Mouse (Mus musculus) hematopoietic stem cell, adult 5-6 weeks (primary cell): ENCODE results near the gene Brsk1. TPM values are rescaled to one million over a fixed set of nuclear protein-coding genes. Genes with fewer than 3 reads are reported as not detected.
A peak's percentile ranks its signal among the peaks of the same experiment; 100 is the strongest.

Experiments
- ATAC-seq, 2 experiments: fragments of 125-278 bp in 1 of 2; replicated peaks in 1 of 2; 2 replicates each; pipeline ENCODE4 v1.8.0; 2016 to 2017; ENCODE audit warnings: inconsistent platforms in 2 of 2, mild to moderate bottlenecking in 2 of 2, moderate number of reproducible peaks in 2 of 2, low read depth in 1 of 2, moderate TSS enrichment in 1 of 2; ENCODE audit not compliant: low FRiP score in 2 of 2, poor library complexity in 2 of 2, severe bottlenecking in 2 of 2, insufficient read depth in 1 of 2, low TSS enrichment in 1 of 2
- total RNA-seq: library from RNA; stranded (forward); fragments of 172-1452, 232-1000 nt; gene quantifications from 2 replicates; pipeline ENCODE4 v1.2.3, GENCODE M21; 2017

Gene Brsk1
- total RNA-seq, 1 experiment from 2014 or later: 0.20 TPM

- ATAC-seq: no peak; a peak in 1 of 4 replicates
Observed at GRCm38 (mm10) chr7:4712594-4712993, 22.2 kb downstream of the Brsk1 start.

- ATAC-seq: no peak
Observed at GRCm38 (mm10) chr7:4716955-4717354, 26.6 kb downstream of the Brsk1 start.

GRCm38 (mm10) chr7:4719276-4719675, 28.9 kb downstream of the Brsk1 start:
- ATAC-seq: no peak

- ATAC-seq: peak in 1 of 2 experiments; percentile 39; a peak in 2 of 4 replicates
Observed at GRCm38 (mm10) chr7:4723508-4723907, 33.1 kb downstream of the Brsk1 start.

DNA sequence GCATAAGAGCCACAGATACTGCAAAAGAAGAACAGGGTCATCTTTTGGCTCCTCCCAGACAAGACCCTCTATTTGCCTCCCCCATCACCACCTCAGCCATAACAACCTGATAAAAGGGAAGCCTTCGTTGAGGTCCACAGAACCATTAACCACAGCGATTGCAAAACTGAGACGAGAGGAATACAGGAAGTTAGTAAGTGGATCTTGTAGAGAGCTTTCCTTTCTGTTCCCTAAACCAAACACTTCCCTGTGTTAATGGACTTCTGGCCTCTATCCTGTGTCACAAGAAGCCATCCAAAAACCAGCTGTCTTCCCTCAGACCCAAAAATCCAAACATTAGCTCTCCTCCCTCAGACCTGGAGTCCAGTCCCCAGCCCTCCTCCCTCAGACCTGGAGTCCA, 34.0 kb downstream of the Brsk1 start:
- ATAC-seq: peak; percentile 61; a peak in 2 of 4 replicates

- peak; percentile 59 to 65 for ATAC-seq
Observed at GRCm38 (mm10) chr7:4725169-4725568, 34.8 kb downstream of the Brsk1 start, which contains the start of gene Tmem150b. Tmem150b (minus strand) TSS chr7:4725249.

DNA sequence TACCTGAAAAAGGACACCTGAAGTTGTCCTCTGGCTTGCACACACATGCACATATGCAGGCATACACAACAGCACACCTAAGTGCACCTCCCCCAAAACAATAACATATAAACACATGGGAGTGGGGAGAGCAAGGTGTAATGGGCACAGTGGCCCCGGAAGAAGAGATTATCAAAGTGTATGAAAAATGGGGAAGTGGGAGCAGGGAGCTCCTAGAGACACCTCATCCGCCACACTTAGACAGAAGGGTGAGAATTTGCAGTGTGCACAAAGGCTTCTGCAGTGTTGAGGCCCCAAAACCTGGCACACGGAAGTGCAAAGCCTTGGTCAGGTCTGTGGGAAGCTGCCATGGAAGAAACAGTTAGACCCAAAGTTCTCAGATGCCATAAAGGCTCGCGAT, 40.7 kb downstream of the Brsk1 start:
- peak in 1 of 2 experiments; percentile 21; a peak in 1 of 4 replicates for ATAC-seq

- no peak for ATAC-seq
Observed at GRCm38 (mm10) chr7:4732968-4733392, 42.6 kb downstream of the Brsk1 start.

DNA sequence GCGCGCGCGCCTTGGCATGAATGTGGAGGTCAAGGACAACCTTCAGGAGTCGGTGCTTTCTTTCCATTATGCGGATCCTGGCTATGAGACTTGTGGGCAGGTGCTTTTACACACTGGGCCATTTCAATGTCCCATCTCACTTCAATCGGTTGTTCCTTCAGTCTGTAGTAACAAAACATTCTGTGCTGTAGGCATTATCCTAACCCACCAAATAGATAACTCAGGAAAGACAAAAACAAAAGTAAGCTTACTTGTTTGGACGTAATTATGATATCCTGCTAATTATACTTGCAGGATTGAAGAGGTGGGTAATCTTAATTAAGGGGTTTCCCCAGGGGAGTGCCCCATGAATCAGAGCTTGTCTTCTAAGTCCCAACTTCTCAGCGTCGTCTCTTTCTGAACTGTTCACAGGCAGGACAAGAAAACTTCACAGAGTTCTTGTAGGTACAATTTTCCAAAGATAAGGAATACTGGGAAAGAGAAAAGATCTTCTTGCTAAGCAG, 48.7 kb downstream of the Brsk1 start:
- ATAC-seq: no peak

DNA sequence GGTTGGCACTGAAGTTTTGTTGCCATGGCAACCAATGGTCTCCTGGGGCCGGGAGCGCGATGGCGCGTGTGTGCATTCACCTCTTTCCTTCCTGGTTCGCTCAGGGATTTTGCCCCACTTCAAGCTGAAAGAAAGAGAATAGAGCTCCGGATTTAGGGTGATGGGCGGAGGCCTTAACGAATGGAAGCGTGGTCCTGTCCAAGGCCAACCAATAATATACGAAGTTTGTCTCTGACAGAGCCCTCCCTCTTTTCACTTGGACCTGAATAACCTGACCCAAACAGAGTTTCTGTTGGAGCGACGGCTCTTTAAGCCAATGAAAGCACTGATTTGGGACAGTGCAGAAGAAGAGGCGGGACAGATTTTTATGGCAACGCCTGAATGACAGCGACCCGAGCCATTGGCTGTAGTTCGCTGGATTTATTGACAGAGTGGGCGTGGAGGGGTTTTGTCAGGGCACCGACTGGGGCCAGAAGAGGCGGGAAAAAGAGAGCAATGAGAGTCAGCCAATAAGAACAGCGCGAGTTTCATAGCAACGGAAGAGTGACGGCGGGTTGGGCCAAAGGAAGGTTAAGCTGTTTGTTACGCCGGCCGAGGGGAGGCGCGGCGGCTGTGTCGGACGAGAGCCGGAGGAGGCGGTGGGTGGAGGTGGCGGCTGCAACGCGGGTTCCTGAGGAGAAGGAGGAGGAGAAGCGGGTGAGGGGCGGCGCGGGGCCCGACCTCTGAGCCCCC, 49.3 kb downstream of the Brsk1 start, which contains the start of gene Kmt5c:
Gene Kmt5c, plus strand, starts transcription at position 572 of the 732 bp plus-strand sequence.
- peak; percentile 92 to 94 for ATAC-seq

GRCm38 (mm10) chr7:4740309-4740727, 49.9 kb downstream of the Brsk1 start:
- no peak for ATAC-seq

- ATAC-seq: peak in 1 of 2 experiments; percentile 22; a peak in 1 of 4 replicates
Observed at GRCm38 (mm10) chr7:4741151-4741550, 50.7 kb downstream of the Brsk1 start.

DNA sequence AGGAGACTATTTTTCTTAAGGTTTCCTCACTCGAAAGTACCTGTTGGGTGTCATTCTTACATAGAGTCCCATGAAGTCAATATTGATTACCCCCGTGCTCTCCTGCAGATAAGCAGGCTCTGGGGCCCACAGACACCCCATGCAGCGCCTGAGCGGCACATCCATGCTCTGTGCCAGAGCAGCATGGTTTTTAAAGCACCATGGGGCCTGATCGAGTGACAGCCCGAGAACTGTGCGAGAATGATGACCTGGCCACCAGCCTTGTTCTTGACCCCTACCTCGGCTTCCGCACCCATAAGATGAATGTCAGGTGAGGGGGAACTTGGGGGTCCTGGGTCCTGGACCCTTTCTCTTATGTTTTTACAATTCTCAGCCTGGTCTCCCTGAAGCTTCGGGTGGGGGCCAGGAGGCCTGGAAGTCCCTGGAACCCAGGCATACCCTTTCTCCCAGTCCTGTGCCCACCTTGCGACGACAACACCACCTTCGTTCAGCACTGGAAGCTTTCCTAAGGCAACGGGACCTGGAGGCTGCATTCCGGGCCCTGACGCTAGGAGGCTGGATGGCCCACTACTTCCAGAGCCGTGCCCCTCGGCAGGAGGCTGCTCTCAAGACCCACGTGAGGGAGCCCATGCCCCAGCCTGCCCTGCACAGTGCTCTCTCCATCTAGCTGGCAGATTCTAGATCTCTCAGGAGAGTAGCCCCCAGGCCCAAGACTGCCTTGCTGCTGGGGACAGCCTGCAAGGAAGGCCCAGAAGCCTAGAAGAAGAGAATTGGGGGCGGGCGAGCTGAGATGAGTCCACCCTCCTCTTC, 51.5 kb downstream of the Brsk1 start:
- ATAC-seq: no peak

- ATAC-seq: no peak
Observed at GRCm38 (mm10) chr7:4742482-4742819, 52.0 kb downstream of the Brsk1 start.

DNA sequence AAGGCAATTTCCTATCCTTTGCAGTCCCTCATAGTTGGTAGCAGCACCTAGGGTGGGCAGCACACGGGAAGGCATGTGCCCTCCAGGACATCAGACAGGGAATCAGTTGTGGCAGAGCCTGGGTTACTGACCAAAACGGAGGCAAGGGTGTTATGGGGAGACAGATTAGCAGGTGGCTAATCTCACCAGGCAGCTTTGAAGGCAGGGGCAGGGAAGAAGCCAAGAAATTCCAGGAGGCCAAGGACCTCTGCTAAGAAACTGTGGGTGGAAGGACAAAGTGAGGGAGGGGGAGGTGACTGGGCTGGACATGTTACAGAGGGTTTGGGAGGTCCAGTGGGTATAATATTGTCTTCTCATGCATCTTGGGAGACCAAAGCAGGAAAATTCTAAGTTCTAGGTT, 53.0 kb downstream of the Brsk1 start:
- ATAC-seq: no peak

- no peak for ATAC-seq
Observed at GRCm38 (mm10) chr7:4744886-4745285, 54.5 kb downstream of the Brsk1 start.

DNA sequence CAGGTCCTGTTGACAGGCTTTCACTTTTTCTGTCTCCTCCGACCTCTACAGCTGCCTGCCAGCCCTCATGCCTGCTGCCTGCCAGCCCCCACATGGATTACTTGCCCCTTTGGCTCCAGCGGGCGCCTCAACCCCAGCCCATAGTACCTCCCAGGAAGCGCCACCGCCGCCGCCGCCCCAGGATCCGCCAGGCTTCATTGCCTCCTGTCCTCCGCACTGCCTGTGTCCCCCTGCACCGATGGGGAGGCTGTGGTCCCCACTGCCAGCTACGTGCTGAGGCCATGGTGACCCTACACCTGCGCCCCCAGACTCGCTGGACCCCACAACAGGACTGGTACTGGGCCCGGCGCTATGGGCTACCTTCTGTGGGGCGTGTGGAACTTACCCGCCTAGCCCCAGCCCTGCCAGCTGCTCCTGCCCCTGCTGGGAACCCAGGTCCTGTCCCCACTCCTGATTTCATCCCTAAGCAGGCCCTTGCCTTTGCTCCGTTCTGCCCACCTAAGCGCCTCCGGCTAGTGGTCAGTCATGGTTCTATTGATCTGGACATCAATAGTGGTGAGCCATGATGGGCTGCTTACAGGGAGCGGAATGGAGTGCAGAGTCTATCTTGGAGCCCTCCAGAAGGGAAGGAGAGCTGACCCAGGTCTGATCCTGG, 56.0 kb downstream of the Brsk1 start:
- no peak for ATAC-seq
